Mouse (Mus musculus): Measurements from ENCODE around the gene Ppp1r14b. TPM values are rescaled to one million over a fixed set of nuclear protein-coding genes. Genes with fewer than 3 reads are reported as not detected.
A peak's percentile ranks its signal among the peaks of the same experiment; 100 is the strongest.
"Not testable (repeated sequence)": the region's sequence is repeated elsewhere in the genome, so short reads cannot be mapped to it uniquely, and the experiment has no call there.

Gene Ppp1r14b
- total RNA-seq, 2 experiments from 2014 or later: 49.8 to 57.2 TPM

GRCm38 (mm10) chr19:6987904-6988285, 13.1 kb downstream of the Ppp1r14b start:
- no peak for DNase-seq (ENCODE audit: low spot score in 2 of 2)

GRCm38 (mm10) chr19:6989251-6989650, 14.5 kb downstream of the Ppp1r14b start:
- intact Hi-C loops (cut with DNase I): no loop called here
- no peak for DNase-seq (ENCODE audit: low spot score in 2 of 2)

More at GRCm38 (mm10) chr19:6987904-6988285, 13.1 kb downstream of the Ppp1r14b start:
- intact Hi-C loops (cut with DNase I): no loop called here

- intact Hi-C loops (cut with DNase I): no loop called here
- no peak for DNase-seq (ENCODE audit: low spot score in 2 of 2)
These were observed 15.9 kb downstream of the Ppp1r14b start for GRCm38 (mm10) chr19:6990712-6991111.

GRCm38 (mm10) chr19:6991166-6991565, 16.4 kb downstream of the Ppp1r14b start:
- intact Hi-C loops (cut with DNase I); DNase-seq (ENCODE audit: low spot score in 2 of 2): not testable (repeated sequence)

- peak; percentile 94 to 98 for DNase-seq (ENCODE audit: low spot score in 2 of 2)
- intact Hi-C loops (cut with DNase I): no loop called here
These were observed 17.5 kb downstream of the Ppp1r14b start, which contains the start of gene Dnajc4 for GRCm38 (mm10) chr19:6992011-6992858. Gene Dnajc4, minus strand, starts transcription at chr19:6992572.

- DNase-seq (ENCODE audit: low spot score in 2 of 2): no peak
- intact Hi-C loops (cut with DNase I): no loop called here
These were observed 18.4 kb downstream of the Ppp1r14b start for GRCm38 (mm10) chr19:6993011-6993770.

- intact Hi-C loops (cut with DNase I): no loop called here
- no peak for DNase-seq (ENCODE audit: low spot score in 2 of 2)
These were observed 19.2 kb downstream of the Ppp1r14b start for GRCm38 (mm10) chr19:6994002-6994401.

- intact Hi-C loops (cut with DNase I): no loop called here
- DNase-seq (ENCODE audit: low spot score in 2 of 2): no peak
These were observed 19.7 kb downstream of the Ppp1r14b start for GRCm38 (mm10) chr19:6994489-6994888.

- intact Hi-C loops (cut with DNase I): no loop called here
- no peak for DNase-seq (ENCODE audit: low spot score in 2 of 2)
These were observed 20.7 kb downstream of the Ppp1r14b start for GRCm38 (mm10) chr19:6995255-6995991.

- intact Hi-C loops (cut with DNase I): no loop called here
- DNase-seq (ENCODE audit: low spot score in 2 of 2): peak; percentile 82 to 89
These were observed 21.2 kb downstream of the Ppp1r14b start, which contains the start of the genes Nudt22 and Trpt1 for GRCm38 (mm10) chr19:6996006-6996405. Gene Nudt22, minus strand, starts transcription at chr19:6996117. Gene Trpt1, plus strand, starts transcription at chr19:6996131.

- DNase-seq (ENCODE audit: low spot score in 2 of 2): no peak
- intact Hi-C loops (cut with DNase I): no loop called here
These were observed 23.0 kb downstream of the Ppp1r14b start for GRCm38 (mm10) chr19:6997721-6998290.

GRCm38 (mm10) chr19:6999360-7000063, 24.7 kb downstream of the Ppp1r14b start:
- no peak for DNase-seq (ENCODE audit: low spot score in 2 of 2)
- intact Hi-C loops (cut with DNase I): no loop called here

- no peak for DNase-seq (ENCODE audit: low spot score in 2 of 2)
- intact Hi-C loops (cut with DNase I): no loop called here
These were observed 32.3 kb downstream of the Ppp1r14b start for GRCm38 (mm10) chr19:7006892-7007593.

- DNase-seq (ENCODE audit: low spot score in 2 of 2): no peak
- intact Hi-C loops (cut with DNase I): no loop called here
These were observed 37.7 kb downstream of the Ppp1r14b start for GRCm38 (mm10) chr19:7012426-7012825.

GRCm38 (mm10) chr19:7013984-7014383, 39.2 kb downstream of the Ppp1r14b start:
- DNase-seq (ENCODE audit: low spot score in 2 of 2): no peak
- intact Hi-C loops (cut with DNase I): no loop called here

GRCm38 (mm10) chr19:7014481-7015135, 39.8 kb downstream of the Ppp1r14b start:
- DNase-seq (ENCODE audit: low spot score in 2 of 2): no peak
- intact Hi-C loops (cut with DNase I): no loop called here

- intact Hi-C loops (cut with DNase I): no loop called here
These were observed 43.0 kb downstream of the Ppp1r14b start for GRCm38 (mm10) chr19:7017541-7018457.

More at GRCm38 (mm10) chr19:7017541-7018457, 43.0 kb downstream of the Ppp1r14b start:
- DNase-seq (ENCODE audit: low spot score in 2 of 2): no peak

Data from left cerebral cortex, postnatal 25 days (tissue).